Mouse (Mus musculus) hindbrain, embryonic 15.5 days (tissue): ENCODE measurements around the gene Pnpla8. TPM values are rescaled to one million over a fixed set of nuclear protein-coding genes. Genes with fewer than 3 reads are reported as not detected.
"Not testable (repeated sequence)": the region's sequence is repeated elsewhere in the genome, so short reads cannot be mapped to it uniquely, and the experiment has no call there.

Source experiments
- ATAC-seq: fragments of 200-750 bp; cut with Nextera tagmentation; 2 replicates; pipeline ENCODE4 v1.8.0; 2017; ENCODE audit warnings: low read depth, moderate number of reproducible peaks, moderate TSS enrichment; ENCODE audit not compliant: low FRiP score
- H3K27ac ChIP-seq: fragments of 300-500 bp; sonication (generic); replicated peaks from 2 replicates; pipeline ENCODE4 v1.5.1; 2015; ENCODE audit warnings: mild to moderate bottlenecking, inconsistent platforms
- H3K27me3 ChIP-seq: fragments of 300-500 bp; sonication (generic); 2 replicates; pipeline ENCODE4 v1.6.1; 2015; ENCODE audit warnings: control low read depth, inconsistent platforms
- H3K36me3 ChIP-seq: fragments of 300-500 bp; sonication (generic); 2 replicates; pipeline ENCODE4 v1.6.1; 2015; ENCODE audit warnings: control low read depth, inconsistent platforms
- H3K4me1 ChIP-seq: fragments of 300-500 bp; sonication (generic); replicated peaks from 2 replicates; pipeline ENCODE4 v1.6.1; 2015; ENCODE audit warnings: control low read depth, inconsistent platforms
- H3K4me2 ChIP-seq: fragments of 300-500 bp; sonication (generic); 2 replicates; pipeline ENCODE4 v1.6.1; 2015; ENCODE audit warnings: moderate library complexity, mild to moderate bottlenecking, inconsistent platforms
- H3K4me3 ChIP-seq: fragments of 300-500 bp; sonication (generic); 2 replicates; pipeline ENCODE4 v1.5.1; 2015; ENCODE audit warnings: mild to moderate bottlenecking, inconsistent platforms
- H3K9ac ChIP-seq: fragments of 300-500 bp; sonication (generic); 2 replicates; pipeline ENCODE4 v1.6.1; 2015; ENCODE audit warnings: inconsistent platforms
- H3K9me3 ChIP-seq: fragments of 300-500 bp; sonication (generic); 2 replicates; pipeline ENCODE4 v1.6.1; 2016; ENCODE audit warnings: control low read depth, inconsistent platforms
- WGBS: fragments of 180-500 bp; shearing (Covaris S2); methylation state at CpG from one replicate; pipeline ENCODE4 v1.1.7; 2015; 5-methylcytosine and 5-hydroxymethylcytosine counted together
- polyA plus RNA-seq: library from polyadenylated mRNA; unstranded; fragments of >200 nt; fragmentation: Nextera tagmentation; extraction: Ambion mirVana; gene quantifications from 2 replicates; pipeline ENCODE4 v1.2.1, GENCODE M21; 2015

The Pnpla8 gene
- polyA plus RNA-seq, 1 experiment from 2014 or later, result 125 TPM

DNA sequence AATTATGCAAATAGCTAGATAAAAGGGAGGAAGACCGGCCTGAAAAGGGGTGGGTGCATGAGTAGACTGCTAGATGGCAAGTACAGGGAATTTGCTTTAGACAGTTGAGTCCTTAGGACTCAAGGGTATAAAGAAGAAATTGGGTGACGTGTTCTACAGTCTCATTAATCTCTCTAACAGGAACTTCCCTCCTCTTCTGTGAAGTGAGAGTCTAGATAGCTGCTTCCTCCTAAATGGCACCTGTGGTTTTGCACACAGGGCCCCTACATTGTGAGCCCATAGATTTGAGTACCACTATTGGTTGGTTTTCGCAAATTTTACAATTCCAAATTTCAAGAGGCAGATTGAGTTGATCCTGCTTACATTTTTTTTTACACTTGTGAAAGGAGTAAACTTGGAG, 3.5 kb downstream of the Pnpla8 start:
- WGBS, result 72% methylated on average over 3 of the region's 3 CpGs

GRCm38 (mm10) chr12:44241090-44241489, 19.9 kb downstream of the Pnpla8 start:
- 72% methylated on average over 7 of the region's 7 CpGs for WGBS
- Histone ChIP-seq H3K4me1 (no peaks in the 10 kb centered on the region), H3K36me3 (no peaks in the 10 kb centered on the region), H3K9me3 (no peaks in the 10 kb centered on the region), H3K9ac (no peak overlapping the region), H3K27me3 (no peaks in the 10 kb centered on the region), H3K4me3 (no peak overlapping the region), H3K4me2 (no peak overlapping the region), H3K27ac (no peak overlapping the region)
- no peak for ATAC-seq

More for the DNA sequence above, 3.5 kb downstream of the Pnpla8 start:
- no peaks in the 10 kb centered on the region for H3K4me1 ChIP-seq
- H3K27ac ChIP-seq, result no peak overlapping the region
- no peak overlapping the region for H3K9ac ChIP-seq
- no peaks in the 10 kb centered on the region for H3K9me3 ChIP-seq
- ATAC-seq, result no peak
- H3K27me3 ChIP-seq, result no peaks in the 10 kb centered on the region
- no peaks in the 10 kb centered on the region for H3K36me3 ChIP-seq
- H3K4me2 ChIP-seq, result no peak overlapping the region
- H3K4me3 ChIP-seq, result no peak overlapping the region

DNA sequence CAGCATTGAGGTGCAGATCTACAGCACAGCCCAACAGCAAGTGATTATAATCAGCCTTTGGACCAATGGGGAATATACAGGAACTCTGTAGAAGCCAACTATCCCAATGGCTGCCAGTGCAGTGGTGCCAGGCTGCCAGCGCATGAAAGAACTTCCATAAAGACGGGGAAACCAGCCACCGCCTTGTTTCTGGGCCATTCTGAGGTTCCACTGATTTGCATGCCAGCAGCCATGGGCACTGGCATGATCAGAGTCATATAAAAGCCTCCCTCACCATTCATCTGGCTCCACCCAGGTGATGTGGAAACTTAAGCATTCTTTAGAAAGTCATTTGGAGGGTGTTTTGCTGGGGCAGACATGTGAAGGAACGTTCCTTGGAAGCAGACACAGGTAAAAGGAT, 21.2 kb downstream of the Pnpla8 start:
- Histone ChIP-seq H3K9ac (no peak overlapping the region), H3K4me1 (no peaks in the 10 kb centered on the region), H3K4me3 (no peak overlapping the region), H3K4me2 (no peak overlapping the region), H3K36me3 (no peaks in the 10 kb centered on the region), H3K9me3 (no peaks in the 10 kb centered on the region), H3K27me3 (no peaks in the 10 kb centered on the region), H3K27ac (no peak overlapping the region)
- WGBS, result 92% methylated on average over 4 of the region's 4 CpGs
- no peak for ATAC-seq

- Histone ChIP-seq H3K4me1 (no peaks in the 10 kb centered on the region), H3K9me3 (no peaks in the 10 kb centered on the region), H3K4me3 (no peak overlapping the region), H3K4me2 (no peak overlapping the region), H3K36me3 (no peaks in the 10 kb centered on the region), H3K27me3 (no peaks in the 10 kb centered on the region), H3K9ac (no peak overlapping the region), H3K27ac (no peak overlapping the region)
- WGBS, result 83% methylated on average over 3 of the region's 3 CpGs
- ATAC-seq, result no peak
These were observed 24.6 kb downstream of the Pnpla8 start for GRCm38 (mm10) chr12:44245739-44246138.

GRCm38 (mm10) chr12:44248309-44248977, 27.3 kb downstream of the Pnpla8 start:
- H3K27ac ChIP-seq, result no peak overlapping the region
- H3K9me3 ChIP-seq, result no peaks in the 10 kb centered on the region
- ATAC-seq, result no peak
- H3K4me2 ChIP-seq, result no peak overlapping the region
- 76% methylated on average over 9 of the region's 9 CpGs for WGBS
- H3K9ac ChIP-seq, result no peak overlapping the region
- H3K4me1 ChIP-seq, result no peaks in the 10 kb centered on the region
- no peaks in the 10 kb centered on the region for H3K36me3 ChIP-seq
- no peak overlapping the region for H3K4me3 ChIP-seq
- no peaks in the 10 kb centered on the region for H3K27me3 ChIP-seq

- H3K4me1 ChIP-seq, result no peaks in the 10 kb centered on the region
- H3K4me3 ChIP-seq, result no peak overlapping the region
- no peaks in the 10 kb centered on the region for H3K36me3 ChIP-seq
- H3K27me3 ChIP-seq, result no peaks in the 10 kb centered on the region
- H3K4me2 ChIP-seq, result no peak overlapping the region
- H3K27ac ChIP-seq, result no peak overlapping the region
- no peak overlapping the region for H3K9ac ChIP-seq
- H3K9me3 ChIP-seq, result no peaks in the 10 kb centered on the region; the same call in 1 of the 2 replicates
- ATAC-seq, result no peak
These were observed 41.4 kb downstream of the Pnpla8 start for GRCm38 (mm10) chr12:44262612-44263011.

GRCm38 (mm10) chr12:44265651-44266050, 44.5 kb downstream of the Pnpla8 start:
- WGBS, result 79% methylated on average over 3 of the region's 3 CpGs
- Histone ChIP-seq H3K4me3 (no peak overlapping the region), H3K27me3 (no peaks in the 10 kb centered on the region), H3K9ac (no peak overlapping the region), H3K27ac (no peak overlapping the region), H3K4me2 (no peak overlapping the region), H3K36me3 (no peaks in the 10 kb centered on the region), H3K9me3 (no peaks in the 10 kb centered on the region; the same call in 1 of the 2 replicates), H3K4me1 (peaks cover 12% of the 10 kb centered on the region)
- no peak for ATAC-seq

DNA sequence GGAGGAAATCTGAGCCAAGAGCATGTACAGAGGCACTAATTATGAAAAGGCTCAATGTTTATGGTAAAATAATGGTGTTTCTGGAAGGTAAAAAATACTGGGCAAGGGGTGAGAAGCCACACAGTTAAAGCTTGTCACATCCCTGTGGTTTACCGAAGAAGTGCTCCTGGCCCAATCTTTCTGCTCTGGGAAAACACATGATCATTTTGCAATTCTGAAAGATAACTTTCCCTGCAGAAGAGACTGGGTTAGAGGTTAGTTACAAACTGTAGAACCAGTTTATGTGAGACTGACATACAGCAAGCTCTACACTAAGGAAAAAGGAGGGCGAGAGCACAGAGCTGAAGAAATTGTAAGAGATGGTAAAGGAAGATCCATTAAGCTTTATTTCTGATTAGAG, 46.0 kb downstream of the Pnpla8 start:
- Histone ChIP-seq H3K4me3 (no peak overlapping the region), H3K27me3 (no peaks in the 10 kb centered on the region), H3K4me1 (peaks cover 17% of the 10 kb centered on the region), H3K4me2 (no peak overlapping the region), H3K9ac (no peak overlapping the region), H3K27ac (no peak overlapping the region), H3K9me3 (no peaks in the 10 kb centered on the region; the same call in 1 of the 2 replicates), H3K36me3 (no peaks in the 10 kb centered on the region)
- no peak for ATAC-seq
- 93% methylated on average over 2 of the region's 2 CpGs for WGBS

- Histone ChIP-seq H3K4me3 (peak overlapping the region; percentile 75), H3K4me2 (peak overlapping the region; percentile 59), H3K9ac (peak overlapping the region; percentile 78), H3K27ac (peak overlapping the region; percentile 97), H3K36me3 (no peaks in the 10 kb centered on the region), H3K4me1 (peaks cover 17% of the 10 kb centered on the region), H3K27me3 (no peaks in the 10 kb centered on the region), H3K9me3 (no peaks in the 10 kb centered on the region)
- ATAC-seq, result peak; percentile 99
- under 1% methylated on average over 32 of the region's 38 CpGs for WGBS
These were observed 47.6 kb downstream of the Pnpla8 start for GRCm38 (mm10) chr12:44268728-44269302.

DNA sequence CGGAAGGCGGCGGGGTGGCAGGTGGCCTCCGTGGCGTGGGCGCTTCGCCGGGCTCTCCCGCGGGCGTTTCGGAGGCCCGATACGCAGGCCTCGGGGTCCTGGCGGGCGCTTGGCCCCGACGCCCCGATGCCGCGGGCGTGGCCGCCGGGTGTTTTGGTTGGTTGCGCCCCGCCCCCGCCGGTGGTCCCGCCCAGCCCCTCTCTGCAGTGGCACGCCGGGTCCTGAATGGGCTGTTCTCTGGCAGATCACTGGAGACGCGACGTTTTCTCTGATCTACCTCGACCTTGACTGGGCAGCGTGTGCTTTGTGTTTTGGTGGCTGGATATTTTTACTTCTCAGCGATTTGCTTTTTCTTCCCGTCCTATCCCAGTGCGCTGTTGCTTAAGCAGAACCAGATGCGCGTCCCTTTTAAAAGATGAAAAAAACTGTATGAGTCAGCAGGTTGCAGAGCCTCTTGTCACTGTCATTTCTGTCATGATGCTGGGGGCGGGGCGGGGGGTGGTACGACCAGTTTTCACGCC, 48.2 kb downstream of the Pnpla8 start:
- H3K27me3 ChIP-seq, result no peaks in the 10 kb centered on the region
- peak overlapping the region; percentile 97 for H3K27ac ChIP-seq
- H3K36me3 ChIP-seq, result no peaks in the 10 kb centered on the region
- peak overlapping the region; percentile 75 for H3K4me3 ChIP-seq
- H3K9me3 ChIP-seq, result no peaks in the 10 kb centered on the region
- H3K9ac ChIP-seq, result peak overlapping the region; percentile 78
- H3K4me2 ChIP-seq, result peak overlapping the region; percentile 59
- ATAC-seq, result peak; percentile 90
- peaks cover 17% of the 10 kb centered on the region for H3K4me1 ChIP-seq
- WGBS, result 0% methylated on average over 38 of the region's 46 CpGs

- Histone ChIP-seq H3K27ac (no peak overlapping the region), H3K9ac (no peak overlapping the region), H3K4me2 (no peak overlapping the region), H3K9me3 (no peaks in the 10 kb centered on the region), H3K36me3 (no peaks in the 10 kb centered on the region), H3K4me1 (peaks cover 12% of the 10 kb centered on the region), H3K4me3 (no peak overlapping the region), H3K27me3 (no peaks in the 10 kb centered on the region)
- no peak for ATAC-seq
- 92% methylated on average over 6 of the region's 6 CpGs for WGBS
These were observed 53.1 kb downstream of the Pnpla8 start for GRCm38 (mm10) chr12:44274125-44274835.

GRCm38 (mm10) chr12:44280147-44280546, 59.0 kb downstream of the Pnpla8 start:
- ATAC-seq, H3K4me3 ChIP-seq, H3K9ac ChIP-seq, H3K27me3 ChIP-seq, H3K4me1 ChIP-seq, H3K4me2 ChIP-seq, H3K9me3 ChIP-seq, H3K27ac ChIP-seq, H3K36me3 ChIP-seq: not testable (repeated sequence)
- WGBS, result 79% methylated on average over 2 of the region's 2 CpGs
